12 mouse cellular contexts compared by ENCODE assay signal in the genomic region with DNA sequence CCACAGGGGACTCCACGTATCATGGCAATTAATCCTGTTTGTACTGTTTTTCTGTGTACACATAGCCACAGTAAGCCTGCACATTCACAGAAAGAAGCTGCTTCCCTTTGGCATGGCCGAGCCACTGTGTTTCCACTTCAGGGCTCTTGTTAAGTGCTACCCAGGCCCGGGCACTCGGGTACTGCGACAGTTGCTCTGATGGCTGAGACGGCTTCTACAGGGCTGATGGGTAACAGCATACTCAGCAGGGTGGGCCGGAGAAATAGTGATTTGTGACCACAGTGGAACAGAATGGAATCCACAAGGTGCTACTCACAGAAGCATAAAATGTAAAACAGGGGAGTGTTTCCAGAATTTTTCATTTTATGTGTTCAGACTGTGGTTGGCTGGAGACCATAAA. TPM values are rescaled to one million over a fixed set of nuclear protein-coding genes. Genes with fewer than 3 reads are reported as not detected.
DNase-seq lines count a peak whose midpoint lies in the region; ATAC-seq lines count a peak whose summit lies in the region.
"Had no signal": no experiment of that assay in that cellular context is flagged by ENCODE, and none has a peak within 500 bp of the region (broad histone marks: within the 10 kb centered on the region; RNA-seq: fewer than 3 reads in every experiment).

No protein-coding gene starts in this region.

- H3K4me2 ChIP-seq in heart, embryonic 12.5 days = no peak overlapping the region
- no peak overlapping the region for H3K4me2 ChIP-seq in midbrain, embryonic 11.5 days
- no peak overlapping the region for H3K4me2 ChIP-seq in midbrain, embryonic 12.5 days (replicated peaks)

- no peak for ATAC-seq in heart, embryonic 12.5 days (ENCODE audit: insufficient number of reproducible peaks, low FRiP score)
- no peak for ATAC-seq in midbrain, embryonic 11.5 days (ENCODE audit: low FRiP score)
- no peak for ATAC-seq in midbrain, embryonic 12.5 days (ENCODE audit: low FRiP score, low read depth)
- ATAC-seq in CD4-positive, CD25-positive, alpha-beta regulatory T cell, adult 4 months = no peak
- ATAC-seq: activated CD4-positive, CD25-positive, alpha-beta regulatory T cell, adult 4 months had no signal

- H3K4me3 ChIP-seq in heart, embryonic 12.5 days = no peak overlapping the region
- H3K4me3 ChIP-seq in midbrain, embryonic 10.5 days = no peak overlapping the region
- H3K4me3 ChIP-seq in midbrain, embryonic 11.5 days (ENCODE audit: low read depth, low read length) = no peak overlapping the region
- H3K4me3 ChIP-seq in midbrain, embryonic 12.5 days = no peak overlapping the region

- 0 out of 2 replicates have a peak, but pooled peaks cover 4% of the 10 kb centered on the region for H3K36me3 ChIP-seq in heart, embryonic 12.5 days
- H3K36me3 ChIP-seq in midbrain, embryonic 10.5 days = peaks cover 11% of the 10 kb centered on the region
- no peaks in the 10 kb centered on the region for H3K36me3 ChIP-seq in midbrain, embryonic 11.5 days (ENCODE audit: control insufficient read depth, insufficient read depth, low read length)
- H3K36me3 ChIP-seq in midbrain, embryonic 12.5 days = no peaks in the 10 kb centered on the region; the same call in 1 of the 2 replicates

- 82% methylated on average over 7 of the region's 7 CpGs for WGBS in heart, embryonic 12.5 days
- WGBS in midbrain, embryonic 10.5 days = 82% methylated on average over 7 of the region's 7 CpGs
- WGBS in midbrain, embryonic 11.5 days = 80% methylated on average over 7 of the region's 7 CpGs
- 71% methylated on average over 7 of the region's 7 CpGs for WGBS in midbrain, embryonic 12.5 days

- H3K27ac ChIP-seq in heart, embryonic 12.5 days (ENCODE audit: poor library complexity, severe bottlenecking) = no peak overlapping the region
- H3K27ac ChIP-seq in midbrain, embryonic 10.5 days (replicated peaks) = peak overlapping the region; percentile 73; the same call in 1 of the 2 replicates
- H3K27ac ChIP-seq in midbrain, embryonic 11.5 days (ENCODE audit: low read depth, low read length) = no peak overlapping the region; the same call in 1 of the 2 replicates
- peak overlapping the region; percentile 67 for H3K27ac ChIP-seq in midbrain, embryonic 12.5 days (replicated peaks)

- H3K9ac ChIP-seq in heart, embryonic 12.5 days = no peak overlapping the region
- H3K9ac ChIP-seq in midbrain, embryonic 11.5 days (ENCODE audit: low read length) = no peak overlapping the region
- H3K9ac ChIP-seq in midbrain, embryonic 12.5 days (replicated peaks) = no peak overlapping the region
- H3K9ac ChIP-seq: liver, postnatal 0 days had no signal

- H3K9me3 ChIP-seq in heart, embryonic 12.5 days (replicated peaks) = no peaks in the 10 kb centered on the region
- no peaks in the 10 kb centered on the region for H3K9me3 ChIP-seq in midbrain, embryonic 10.5 days (replicated peaks)
- no peaks in the 10 kb centered on the region for H3K9me3 ChIP-seq in midbrain, embryonic 11.5 days (ENCODE audit: control insufficient read depth, low read length)
- H3K9me3 ChIP-seq in midbrain, embryonic 12.5 days = no peaks in the 10 kb centered on the region

- H3K4me1 ChIP-seq in heart, embryonic 12.5 days (replicated peaks) = peaks cover 46% of the 10 kb centered on the region
- H3K4me1 ChIP-seq in midbrain, embryonic 10.5 days = peaks cover 67% of the 10 kb centered on the region
- peaks cover 29% of the 10 kb centered on the region for H3K4me1 ChIP-seq in midbrain, embryonic 11.5 days (ENCODE audit: control insufficient read depth, insufficient read depth, low read length)
- peaks cover 42% of the 10 kb centered on the region for H3K4me1 ChIP-seq in midbrain, embryonic 12.5 days

- peak; percentile 66 for DNase-seq in heart, adult 11 months
- DNase-seq in midbrain, embryonic 10.5 days (ENCODE audit: low spot score) = no peak
- no peak for DNase-seq in midbrain, embryonic 11.5 days (ENCODE audit: low spot score, missing footprints)
- DNase-seq in urinary bladder, postnatal 25 days (ENCODE audit: low spot score) = no peak
- DNase-seq: cerebellum, adult 11-12 months; kidney, adult 11 months; layer of hippocampus, adult 9-11 months; liver, postnatal 0 days had no signal

- no peaks in the 10 kb centered on the region for H3K27me3 ChIP-seq in heart, embryonic 12.5 days (replicated peaks)
- no peaks in the 10 kb centered on the region for H3K27me3 ChIP-seq in midbrain, embryonic 10.5 days (ENCODE audit: low read depth, poor library complexity, severe bottlenecking)
- H3K27me3 ChIP-seq in midbrain, embryonic 11.5 days (ENCODE audit: control insufficient read depth, insufficient read depth, low read length) = no peaks in the 10 kb centered on the region
- no peaks in the 10 kb centered on the region for H3K27me3 ChIP-seq in midbrain, embryonic 12.5 days

RNA-seq across cellular contexts. Expression of a gene that starts 45.7 kb away (rescaled TPM):
- 46.1 and 46.7 TPM in 2 replicates for polyA plus RNA-seq in heart, embryonic 12.5 days (2016; fragmentation: Nextera tagmentation; extraction: Ambion mirVana)
- 22.9 and 39.4 TPM in 2 replicates for polyA plus RNA-seq in midbrain, embryonic 10.5 days (2016; fragmentation: Nextera tagmentation; extraction: Ambion mirVana)
- 49.9 and 53.8 TPM in 2 replicates for polyA plus RNA-seq in midbrain, embryonic 11.5 days (2014; fragmentation: Nextera tagmentation; extraction: Ambion mirVana)
- 89.0 and 100 TPM in 2 replicates for polyA plus RNA-seq in midbrain, embryonic 12.5 days (2016; fragmentation: Nextera tagmentation; extraction: Ambion mirVana)
- polyA plus RNA-seq in CD4-positive, CD25-positive, alpha-beta regulatory T cell, adult 4 months (2017; shearing (Covaris generic)) = 10 to 100 TPM; 14.1 to 19.3 TPM

Comparison
In these comparisons a context has a peak if more than half of its experiments do, and no peak if none do; other contexts are left out.
1. H3K27ac ChIP-seq: peak in midbrain, embryonic 10.5 days (single experiment) and midbrain, embryonic 12.5 days (single experiment); none in heart, embryonic 12.5 days (single experiment) and midbrain, embryonic 11.5 days (single experiment).